15 mouse cellular contexts compared by ENCODE assay signal in genomic region chr3:27574241-27574640, GRCm38 (mm10).
DNase-seq lines count a peak whose midpoint lies in the region; ATAC-seq lines count a peak whose summit lies in the region.
"Had no signal": no experiment of that assay in that cellular context is flagged by ENCODE, and none has a peak within 500 bp of the region (broad histone marks: within the 10 kb centered on the region; RNA-seq: fewer than 3 reads in every experiment).

No protein-coding gene starts in this region.

- peaks cover 6% of the 10 kb centered on the region for H3K4me1 ChIP-seq in liver, embryonic 16.5 days (ENCODE audit: control insufficient read depth, low read depth, low read length)
- H3K4me1 ChIP-seq in liver, embryonic 11.5 days (replicated peaks; ENCODE audit: control insufficient read depth, insufficient read depth, low read length), result peaks cover 5% of the 10 kb centered on the region; the same call in 1 of the 2 replicates
- peaks cover 3% of the 10 kb centered on the region; the same call in 1 of the 2 replicates for H3K4me1 ChIP-seq in hindbrain, embryonic 16.5 days (ENCODE audit: control insufficient read depth, insufficient read depth, low read depth, low read length)
- peaks cover 33% of the 10 kb centered on the region for H3K4me1 ChIP-seq in stomach, embryonic 16.5 days (ENCODE audit: control insufficient read depth, insufficient read depth, low read length)

- H3K9me3 ChIP-seq in liver, embryonic 16.5 days (replicated peaks; ENCODE audit: control insufficient read depth, low read length), result no peaks in the 10 kb centered on the region
- no peaks in the 10 kb centered on the region for H3K9me3 ChIP-seq in liver, embryonic 11.5 days (ENCODE audit: control insufficient read depth, low read length)
- no peaks in the 10 kb centered on the region for H3K9me3 ChIP-seq in hindbrain, embryonic 16.5 days (ENCODE audit: control insufficient read depth, low read length)
- H3K9me3 ChIP-seq in stomach, embryonic 16.5 days (replicated peaks; ENCODE audit: control insufficient read depth, low read length), result no peaks in the 10 kb centered on the region
- H3K9me3 ChIP-seq: hindbrain, embryonic 15.5 days; limb, embryonic 13.5 days had no signal

- 59% methylated on average over 9 of the region's 9 CpGs for WGBS in liver, embryonic 16.5 days (ENCODE audit: insufficient replicate concordance)
- WGBS in liver, embryonic 11.5 days, result 70% methylated on average over 9 of the region's 9 CpGs
- 88% methylated on average over 9 of the region's 9 CpGs for WGBS in hindbrain, embryonic 16.5 days
- WGBS in stomach, embryonic 16.5 days, result 65% methylated on average over 9 of the region's 9 CpGs

- no peak overlapping the region for H3K4me2 ChIP-seq in liver, embryonic 16.5 days (ENCODE audit: low read depth, low read length)
- H3K4me2 ChIP-seq in liver, embryonic 11.5 days, result no peak overlapping the region
- H3K4me2 ChIP-seq in hindbrain, embryonic 16.5 days (ENCODE audit: low read length), result no peak overlapping the region
- peak overlapping the region; percentile 39; the same call in 1 of the 2 replicates for H3K4me2 ChIP-seq in stomach, embryonic 16.5 days (ENCODE audit: low read depth, low read length)
- H3K4me2 ChIP-seq: hindbrain, embryonic 15.5 days; limb, embryonic 13.5 days had no signal

- H3K36me3 ChIP-seq in liver, embryonic 16.5 days (ENCODE audit: control insufficient read depth, insufficient read depth), result no peaks in the 10 kb centered on the region; the same call in 1 of the 2 replicates
- no peaks in the 10 kb centered on the region; the same call in 1 of the 2 replicates for H3K36me3 ChIP-seq in liver, embryonic 11.5 days (ENCODE audit: control insufficient read depth, insufficient read depth, low read length)
- no peaks in the 10 kb centered on the region for H3K36me3 ChIP-seq in hindbrain, embryonic 16.5 days (ENCODE audit: control insufficient read depth, insufficient read depth, low read length)
- H3K36me3 ChIP-seq in stomach, embryonic 16.5 days (ENCODE audit: control insufficient read depth, insufficient read depth, low read length), result no peaks in the 10 kb centered on the region
- H3K36me3 ChIP-seq: hindbrain, embryonic 15.5 days; limb, embryonic 13.5 days had no signal

- H3K27ac ChIP-seq in liver, embryonic 16.5 days (ENCODE audit: low read length), result no peak overlapping the region
- H3K27ac ChIP-seq in liver, embryonic 11.5 days (ENCODE audit: low read depth, low read length), result no peak overlapping the region
- H3K27ac ChIP-seq in hindbrain, embryonic 16.5 days (ENCODE audit: low read depth, low read length), result 0 out of 2 replicates have a peak overlapping the region, but pooled peaks have one; percentile 32
- H3K27ac ChIP-seq in stomach, embryonic 16.5 days (ENCODE audit: low read length), result peak overlapping the region; percentile 77
- H3K27ac ChIP-seq: gastrocnemius, adult 2 months had no signal

- H3K4me3 ChIP-seq in liver, embryonic 16.5 days (ENCODE audit: low read depth, low read length), result no peak overlapping the region
- H3K4me3 ChIP-seq in liver, embryonic 11.5 days (ENCODE audit: low read depth, low read length), result no peak overlapping the region
- no peak overlapping the region for H3K4me3 ChIP-seq in hindbrain, embryonic 16.5 days (ENCODE audit: low read length)
- no peak overlapping the region for H3K4me3 ChIP-seq in stomach, embryonic 16.5 days (replicated peaks; ENCODE audit: low read length)
- H3K4me3 ChIP-seq: gastrocnemius, adult 2 months; hindbrain, embryonic 15.5 days; limb, embryonic 13.5 days had no signal

- H3K9ac ChIP-seq in liver, embryonic 16.5 days (ENCODE audit: low read depth, low read length), result no peak overlapping the region
- no peak overlapping the region for H3K9ac ChIP-seq in liver, embryonic 11.5 days (ENCODE audit: low read depth, low read length)
- H3K9ac ChIP-seq in hindbrain, embryonic 16.5 days (ENCODE audit: low read depth, low read length), result no peak overlapping the region
- H3K9ac ChIP-seq in stomach, embryonic 16.5 days (ENCODE audit: low read length), result peak overlapping the region; percentile 16; the same call in 1 of the 2 replicates
- H3K9ac ChIP-seq: hindbrain, embryonic 15.5 days; limb, embryonic 13.5 days had no signal

- no peaks in the 10 kb centered on the region for H3K27me3 ChIP-seq in liver, embryonic 16.5 days (ENCODE audit: control insufficient read depth, insufficient read depth, low read depth, low read length)
- no peaks in the 10 kb centered on the region for H3K27me3 ChIP-seq in liver, embryonic 11.5 days (replicated peaks; ENCODE audit: control insufficient read depth, insufficient read depth, low read length)
- no peaks in the 10 kb centered on the region for H3K27me3 ChIP-seq in hindbrain, embryonic 16.5 days (replicated peaks; ENCODE audit: control insufficient read depth, insufficient read depth, low read length)
- no peaks in the 10 kb centered on the region for H3K27me3 ChIP-seq in stomach, embryonic 16.5 days (ENCODE audit: control insufficient read depth, insufficient read depth, low read length)
- H3K27me3 ChIP-seq: hindbrain, embryonic 15.5 days; limb, embryonic 13.5 days had no signal

- no peak for DNase-seq in liver, embryonic 11.5 days (ENCODE audit: low spot score)
- peak; percentile 43 to 61 for DNase-seq in urinary bladder, adult 18-20 months (ENCODE audit: low spot score in 2 of 2)
- DNase-seq in urinary bladder, postnatal 10 days (ENCODE audit: low spot score), result no peak
- DNase-seq in adrenal gland, adult 2 months, result no peak
- DNase-seq: adrenal gland, postnatal 14 days; cerebellum, adult 2 months; gastrocnemius, adult 2 months; kidney, postnatal 36 days; thymus, postnatal 25 days had no signal

- 0 out of 2 replicates have a peak, but pooled peaks have one; percentile 32 for ATAC-seq in liver, embryonic 16.5 days (ENCODE audit: low read depth)
- ATAC-seq in liver, embryonic 11.5 days (replicated peaks; ENCODE audit: low FRiP score), result no peak
- no peak for ATAC-seq in hindbrain, embryonic 16.5 days
- ATAC-seq in stomach, embryonic 16.5 days (ENCODE audit: insufficient read depth, low FRiP score), result 0 out of 2 replicates have a peak, but pooled peaks have one; percentile 26
- ATAC-seq in erythroblast, adult 5-6 weeks (replicated peaks; ENCODE audit: low FRiP score, poor library complexity, severe bottlenecking), result no peak

Comparison
In these comparisons a context has a peak if more than half of its experiments do, and no peak if none do; other contexts are left out.
1. ATAC-seq: peak in liver, embryonic 16.5 days (single experiment) and stomach, embryonic 16.5 days (single experiment); none in liver, embryonic 11.5 days (single experiment), hindbrain, embryonic 16.5 days (single experiment) and erythroblast, adult 5-6 weeks (single experiment).
2. DNase-seq: peak in urinary bladder, adult 18-20 months (2 of 2); none in liver, embryonic 11.5 days (single experiment), urinary bladder, postnatal 10 days (single experiment) and adrenal gland, adult 2 months (single experiment).
3. H3K27ac ChIP-seq: peak in hindbrain, embryonic 16.5 days (single experiment) and stomach, embryonic 16.5 days (single experiment); none in liver, embryonic 16.5 days (single experiment) and liver, embryonic 11.5 days (single experiment).